Mouse (Mus musculus) kidney, postnatal 36 days (tissue): ENCODE data around the gene Arnt.
"Not testable (repeated sequence)": the region's sequence is repeated elsewhere in the genome, so short reads cannot be mapped to it uniquely, and the experiment has no call there.

Experiments
- DNase-seq, 2 experiments: peaks; one replicate each; pipeline ENCODE4 v3.0.0; 2021 to 2022; ENCODE audit warnings: mixed read lengths in 2 of 2

Arnt gene

DNA sequence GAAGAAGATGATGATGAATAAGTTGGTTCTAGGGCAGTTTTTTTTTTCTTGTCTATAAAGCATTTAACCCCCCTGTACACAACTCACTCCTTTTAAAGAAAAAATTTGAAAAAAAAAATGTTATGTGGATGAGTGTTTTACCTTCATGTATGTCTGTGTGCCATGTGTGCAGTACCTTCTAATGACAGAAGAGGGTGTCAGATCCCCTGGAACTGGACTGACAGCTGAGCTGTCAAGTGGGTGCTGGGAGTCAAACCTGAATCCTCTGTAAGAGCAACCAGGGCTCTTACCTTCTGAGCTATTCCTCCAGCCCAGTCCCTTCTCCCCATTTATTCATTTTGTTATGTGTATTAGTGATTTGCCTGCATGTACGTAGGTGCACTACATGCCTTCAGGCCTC, 96.8 kb downstream of the Arnt start:
- DNase-seq = no peak

DNA sequence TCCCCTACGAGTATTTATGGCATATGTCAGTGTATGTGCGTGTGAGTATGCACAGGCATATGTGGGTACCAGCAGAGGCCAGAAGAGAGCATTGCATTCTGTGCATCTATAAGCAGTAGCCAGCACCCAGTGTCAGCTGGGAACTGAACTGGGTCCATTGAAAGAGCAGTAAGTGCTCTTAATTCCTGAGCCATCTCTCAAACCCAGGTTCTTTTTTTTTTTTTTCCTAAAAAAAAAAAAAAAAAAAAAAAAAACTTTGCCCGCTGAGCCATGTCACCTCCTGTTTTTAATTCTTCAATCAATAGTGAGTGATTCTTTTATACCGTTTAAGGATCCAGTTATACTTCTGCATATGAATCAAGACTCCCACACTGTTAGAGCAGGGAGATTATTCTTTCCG, 99.2 kb downstream of the Arnt start:
- no peak for DNase-seq

DNA sequence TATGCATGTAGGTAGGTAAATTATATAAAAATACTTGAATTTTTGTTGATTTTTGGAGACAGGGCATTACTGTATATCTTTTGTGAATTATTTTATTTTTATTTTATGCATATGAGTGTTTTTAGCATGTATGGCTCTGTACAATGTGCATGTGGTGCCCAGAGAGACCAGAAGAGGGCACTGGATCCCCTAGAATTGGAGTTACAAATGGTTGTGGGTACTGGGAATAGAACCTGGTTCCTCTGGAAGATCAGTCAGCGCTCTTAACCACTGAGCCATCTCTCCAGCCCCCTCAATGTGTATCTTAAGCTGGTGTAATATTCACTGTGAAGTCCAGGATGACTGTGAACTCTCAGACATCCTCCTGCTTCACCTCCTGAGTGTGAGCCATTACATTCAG, 100.7 kb downstream of the Arnt start:
- DNase-seq = no peak

DNA sequence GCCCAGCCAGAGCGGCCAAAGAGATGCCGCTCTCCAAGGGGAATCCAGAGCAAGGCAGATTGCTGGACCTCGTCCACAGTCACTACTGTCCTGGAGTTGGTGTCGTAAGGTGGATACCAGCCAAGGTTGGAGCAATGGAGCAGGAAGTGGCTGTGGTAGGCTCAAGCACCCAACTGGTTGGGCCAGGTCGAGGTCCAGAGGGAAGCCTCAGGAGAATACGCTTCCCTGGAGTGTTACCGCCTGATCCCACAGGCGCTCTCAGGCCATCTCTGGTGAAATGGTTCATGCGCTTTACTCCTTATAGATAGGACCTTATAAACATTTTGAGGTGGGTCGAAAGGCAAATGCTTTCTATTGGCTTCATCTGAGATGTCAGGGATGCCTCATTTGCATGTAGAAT, 104.7 kb downstream of the Arnt start:
- DNase-seq = no peak

DNA sequence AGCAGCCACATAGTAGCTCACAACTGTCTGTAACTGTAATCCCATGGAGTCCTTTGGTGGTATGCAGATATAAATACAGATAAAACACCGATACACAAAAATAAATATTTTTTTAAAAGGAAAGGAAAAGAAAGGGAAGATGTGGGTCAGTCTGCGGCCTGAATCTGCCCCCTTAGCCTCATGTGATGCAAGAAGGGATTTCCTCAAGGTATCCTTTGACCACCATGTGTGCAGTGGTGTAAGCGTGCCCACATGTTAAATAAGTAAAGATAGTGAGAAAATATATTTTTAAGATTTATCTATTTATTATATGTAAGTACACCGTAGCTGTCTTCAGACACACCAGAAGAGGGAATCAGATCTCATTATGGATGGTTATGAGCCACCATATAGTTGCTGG, 105.6 kb downstream of the Arnt start:
- DNase-seq = no peak

DNA sequence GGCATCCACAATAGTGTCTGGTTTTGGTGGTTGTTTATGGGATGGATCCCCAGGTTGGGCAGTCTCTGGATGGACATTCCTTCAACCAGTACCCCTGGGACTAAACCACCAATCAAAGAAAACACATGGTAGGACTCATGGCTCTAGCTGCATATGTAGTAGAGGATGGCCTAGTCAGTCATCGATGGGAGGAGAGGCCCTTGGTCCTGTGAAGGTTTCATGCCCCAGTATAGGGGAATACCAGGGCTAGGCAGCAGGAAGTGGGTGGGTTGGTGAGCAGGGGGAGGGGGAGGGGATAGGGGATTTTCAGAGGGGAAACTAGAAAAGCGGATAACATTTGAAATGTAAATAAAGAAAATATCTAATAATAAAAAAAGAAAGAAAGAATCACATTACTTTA, 107.0 kb downstream of the Arnt start:
- DNase-seq = not testable (repeated sequence)

DNA sequence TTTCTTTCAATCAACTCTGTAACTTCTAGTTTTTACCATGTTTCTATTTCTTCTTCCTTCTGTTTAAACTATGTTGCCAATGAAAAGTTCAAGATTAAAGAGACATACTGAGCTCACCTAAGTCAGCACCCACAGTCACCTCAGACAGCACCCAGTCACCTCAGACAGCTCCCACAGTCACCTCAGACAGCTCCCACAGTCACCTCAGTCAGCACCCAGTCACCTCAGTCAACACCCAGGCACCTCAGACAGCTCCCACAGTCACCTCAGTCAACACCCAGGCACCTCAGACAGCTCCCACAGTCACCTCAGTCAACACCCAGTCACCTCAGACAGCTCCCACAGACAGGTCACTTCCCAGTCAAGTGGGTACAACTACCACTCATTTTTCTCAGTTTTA, 108.0 kb downstream of the Arnt start:
- DNase-seq = no peak

DNA sequence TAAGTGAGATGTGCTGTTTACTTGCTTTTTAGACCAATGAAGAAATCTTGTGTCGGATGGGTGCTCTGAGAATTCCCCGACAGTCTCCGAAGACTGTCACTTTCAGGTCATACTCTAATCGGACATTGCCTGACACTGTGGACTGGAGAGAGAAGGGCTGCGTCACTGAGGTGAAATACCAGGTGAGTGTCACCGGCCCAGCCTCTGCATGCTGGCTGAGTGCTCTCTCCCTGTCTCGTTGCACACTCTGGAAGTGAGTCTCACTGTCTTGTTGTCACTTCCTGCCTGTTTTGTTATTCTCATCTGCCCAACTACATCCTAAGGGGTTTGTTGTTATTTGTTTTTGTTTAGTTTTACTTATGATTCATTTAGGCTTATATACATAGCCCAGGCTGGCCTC, 108.8 kb downstream of the Arnt start:
- DNase-seq = no peak
